Mouse (Mus musculus): Measurements from ENCODE around the gene Tspan9. TPM values are rescaled to one million over a fixed set of nuclear protein-coding genes. Genes with fewer than 3 reads are reported as not detected.

Tspan9 gene
- total RNA-seq, 1 experiment: 161 TPM

- H3K9ac ChIP-seq (ENCODE audit: insufficient read depth, low read depth, low read length, poor library complexity, severe bottlenecking): no peak overlapping the region
- peaks cover 1 to 13% of the 10 kb centered on the region in 2 experiments; a peak in 1 of 4 replicates for H3K4me1 ChIP-seq (ENCODE audit: control insufficient read depth in 2 of 2, insufficient read depth in 2 of 2, low read length in 2 of 2, poor library complexity in 1 of 2)
- H3K9me3 ChIP-seq (ENCODE audit: control insufficient read depth, insufficient read depth, low read depth, low read length): no peaks in the 10 kb centered on the region
- TF ChIP-seq ZC3H11A (IDR thresholded peaks at IDR 0.05; ENCODE audit: borderline replicate concordance, low read depth, low read length) (no peak), ZNF384 (IDR thresholded peaks at IDR 0.05; ENCODE audit: low read depth, low read length) (no peak), MAFK (IDR thresholded peaks at IDR 0.05; ENCODE audit: insufficient read depth, low read depth, low read length) (no peak), HCFC1 (IDR thresholded peaks at IDR 0.05; ENCODE audit: borderline replicate concordance, insufficient read depth, low read length) (no peak), CHD2 (IDR thresholded peaks at IDR 0.05; ENCODE audit: low read depth, low read length) (no peak)
- H3K36me3 ChIP-seq (ENCODE audit: control insufficient read depth, insufficient read depth, low read length, poor library complexity, severe bottlenecking): no peaks in the 10 kb centered on the region
- in situ Hi-C loops (cut with MboI; ENCODE audit: low sequenced_read_pairs in 2 of 2, unreplicated experiment in 2 of 2): loop anchor here in 1 of 2 experiments (10.0 kb wide), 1 partner anchor 116 kb away; no protein-coding TSS in a partner anchor
- no peak for DNase-seq (ENCODE audit: low read depth, low spot score)
- no peak overlapping the region for H3K27ac ChIP-seq (ENCODE audit: insufficient read depth, low read depth, low read length, poor library complexity, severe bottlenecking)
- no peak overlapping the region for H3K4me3 ChIP-seq (ENCODE audit: insufficient read depth in 1 of 2, low read depth in 1 of 2, low read length in 2 of 2, poor library complexity in 1 of 2, severe bottlenecking in 1 of 2)
These were observed 164.5 kb downstream of the Tspan9 start for GRCm38 (mm10) chr6:127978941-127979340.

- H3K9ac ChIP-seq (ENCODE audit: insufficient read depth, low read depth, low read length, poor library complexity, severe bottlenecking): no peak overlapping the region
- TF ChIP-seq ZNF384 (IDR thresholded peaks at IDR 0.05; ENCODE audit: low read depth, low read length) (no peak), ZC3H11A (IDR thresholded peaks at IDR 0.05; ENCODE audit: borderline replicate concordance, low read depth, low read length) (no peak), HCFC1 (IDR thresholded peaks at IDR 0.05; ENCODE audit: borderline replicate concordance, insufficient read depth, low read length) (no peak), CHD2 (IDR thresholded peaks at IDR 0.05; ENCODE audit: low read depth, low read length) (no peak), MAFK (IDR thresholded peaks at IDR 0.05; ENCODE audit: insufficient read depth, low read depth, low read length) (no peak)
- no peaks in the 10 kb centered on the region for H3K9me3 ChIP-seq (ENCODE audit: control insufficient read depth, insufficient read depth, low read depth, low read length)
- H3K27ac ChIP-seq (ENCODE audit: insufficient read depth, low read depth, low read length, poor library complexity, severe bottlenecking): no peak overlapping the region
- no peaks in the 10 kb centered on the region for H3K36me3 ChIP-seq (ENCODE audit: control insufficient read depth, insufficient read depth, low read length, poor library complexity, severe bottlenecking)
- in situ Hi-C loops (cut with MboI; ENCODE audit: low sequenced_read_pairs in 2 of 2, unreplicated experiment in 2 of 2): loop anchor here in 1 of 2 experiments (10.0 kb wide), 1 partner anchor 118 kb away; no protein-coding TSS in a partner anchor
- H3K4me3 ChIP-seq (ENCODE audit: insufficient read depth in 1 of 2, low read depth in 1 of 2, low read length in 2 of 2, poor library complexity in 1 of 2, severe bottlenecking in 1 of 2): no peak overlapping the region
- no peak for DNase-seq (ENCODE audit: low read depth, low spot score)
- peaks cover 1 to 20% of the 10 kb centered on the region in 2 experiments; a peak in 2 of 4 replicates for H3K4me1 ChIP-seq (ENCODE audit: control insufficient read depth in 2 of 2, insufficient read depth in 2 of 2, low read length in 2 of 2, poor library complexity in 1 of 2)
These were observed 166.7 kb downstream of the Tspan9 start for GRCm38 (mm10) chr6:127976695-127977094.

- H3K27ac ChIP-seq (ENCODE audit: insufficient read depth, low read depth, low read length, poor library complexity, severe bottlenecking): no peak overlapping the region
These were observed 169.4 kb downstream of the Tspan9 start for GRCm38 (mm10) chr6:127974000-127974399.

GRCm38 (mm10) chr6:127973553-127973952, 169.8 kb downstream of the Tspan9 start:
- H3K27ac ChIP-seq (ENCODE audit: insufficient read depth, low read depth, low read length, poor library complexity, severe bottlenecking): no peak overlapping the region
- no peak for DNase-seq (ENCODE audit: low read depth, low spot score)
- TF ChIP-seq ZC3H11A (IDR thresholded peaks at IDR 0.05; ENCODE audit: borderline replicate concordance, low read depth, low read length) (no peak), HCFC1 (IDR thresholded peaks at IDR 0.05; ENCODE audit: borderline replicate concordance, insufficient read depth, low read length) (no peak), MAFK (IDR thresholded peaks at IDR 0.05; ENCODE audit: insufficient read depth, low read depth, low read length) (no peak), ZNF384 (IDR thresholded peaks at IDR 0.05; ENCODE audit: low read depth, low read length) (no peak), CHD2 (IDR thresholded peaks at IDR 0.05; ENCODE audit: low read depth, low read length) (no peak)

More at GRCm38 (mm10) chr6:127974000-127974399, 169.4 kb downstream of the Tspan9 start:
- Histone ChIP-seq H3K9me3 (ENCODE audit: control insufficient read depth, insufficient read depth, low read depth, low read length) (no peaks in the 10 kb centered on the region), H3K4me3 (ENCODE audit: insufficient read depth in 1 of 2, low read depth in 1 of 2, low read length in 2 of 2, poor library complexity in 1 of 2, severe bottlenecking in 1 of 2) (no peak overlapping the region), H3K9ac (ENCODE audit: insufficient read depth, low read depth, low read length, poor library complexity, severe bottlenecking) (no peak overlapping the region), H3K4me1 (ENCODE audit: control insufficient read depth in 2 of 2, insufficient read depth in 2 of 2, low read length in 2 of 2, poor library complexity in 1 of 2) (peaks cover 0 to 22% of the 10 kb centered on the region in 2 experiments; a peak in 2 of 4 replicates), H3K36me3 (ENCODE audit: control insufficient read depth, insufficient read depth, low read length, poor library complexity, severe bottlenecking) (no peaks in the 10 kb centered on the region)
- TF ChIP-seq MAFK (IDR thresholded peaks at IDR 0.05; ENCODE audit: insufficient read depth, low read depth, low read length) (no peak), HCFC1 (IDR thresholded peaks at IDR 0.05; ENCODE audit: borderline replicate concordance, insufficient read depth, low read length) (no peak), ZC3H11A (IDR thresholded peaks at IDR 0.05; ENCODE audit: borderline replicate concordance, low read depth, low read length) (no peak)
- no peak for DNase-seq (ENCODE audit: low read depth, low spot score)
- in situ Hi-C loops (cut with MboI; ENCODE audit: low sequenced_read_pairs in 2 of 2, unreplicated experiment in 2 of 2): loop anchor here in 1 of 2 experiments (10.0 kb wide), 1 partner anchor 121 kb away; no protein-coding TSS in a partner anchor

More at GRCm38 (mm10) chr6:127973553-127973952, 169.8 kb downstream of the Tspan9 start:
- peaks cover 0 to 22% of the 10 kb centered on the region in 2 experiments; a peak in 2 of 4 replicates for H3K4me1 ChIP-seq (ENCODE audit: control insufficient read depth in 2 of 2, insufficient read depth in 2 of 2, low read length in 2 of 2, poor library complexity in 1 of 2)
- no peaks in the 10 kb centered on the region for H3K36me3 ChIP-seq (ENCODE audit: control insufficient read depth, insufficient read depth, low read length, poor library complexity, severe bottlenecking)
- in situ Hi-C loops (cut with MboI; ENCODE audit: low sequenced_read_pairs in 2 of 2, unreplicated experiment in 2 of 2): loop anchor here in 1 of 2 experiments (10.0 kb wide), 1 partner anchor 121 kb away; no protein-coding TSS in a partner anchor
- no peak overlapping the region for H3K4me3 ChIP-seq (ENCODE audit: insufficient read depth in 1 of 2, low read depth in 1 of 2, low read length in 2 of 2, poor library complexity in 1 of 2, severe bottlenecking in 1 of 2)
- no peak overlapping the region for H3K9ac ChIP-seq (ENCODE audit: insufficient read depth, low read depth, low read length, poor library complexity, severe bottlenecking)
- no peaks in the 10 kb centered on the region for H3K9me3 ChIP-seq (ENCODE audit: control insufficient read depth, insufficient read depth, low read depth, low read length)
